Mouse (Mus musculus) heart, adult 9 months (tissue): ENCODE measurements around the gene Olfr935.

Experiments
- DNase-seq, 2 experiments: peaks; one replicate each; pipeline ENCODE4 v3.0.0; 2022; ENCODE audit warnings: low spot score in 2 of 2

Gene Olfr935

DNA sequence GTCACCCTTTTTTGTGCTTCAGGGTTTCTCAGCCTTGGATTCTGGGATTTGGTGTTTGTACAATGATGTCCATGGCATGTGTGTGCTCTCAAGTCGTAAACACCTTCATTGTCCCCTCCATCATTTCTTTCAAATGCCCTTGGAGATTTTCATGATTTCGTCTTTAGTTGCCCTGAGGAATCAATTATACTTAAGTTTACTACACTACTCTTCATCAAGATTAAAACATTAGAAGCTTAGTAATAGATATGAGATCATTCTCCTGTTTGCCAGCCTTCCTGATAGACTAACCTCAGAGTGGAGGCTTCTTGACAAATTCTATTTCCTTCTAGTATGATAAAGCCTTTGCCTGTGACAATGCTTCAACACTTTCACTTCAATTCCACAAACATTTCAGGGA is at the start of gene Olfr935:
Olfr935 (minus strand) TSS at position 101 of the 400 bp plus-strand sequence.
- DNase-seq, result no peak

GRCm38 (mm10) chr9:39023277-39023676 is 23.8 kb upstream of the Olfr935 start, which contains the start of gene Olfr146:
TSS of gene Olfr146 (minus strand) at chr9:39023377.
- DNase-seq, result no peak

- DNase-seq, result no peak
Measured at GRCm38 (mm10) chr9:38988215-38988614, 11.3 kb downstream of the Olfr935 start, which contains the start of gene Olfr934. TSS of gene Olfr934 (minus strand) at chr9:38988315.

- no peak for DNase-seq
Measured at GRCm38 (mm10) chr9:38972013-38972412, 27.5 kb downstream of the Olfr935 start, which contains the start of gene Olfr933. TSS of gene Olfr933 (plus strand) at chr9:38972313.

DNA sequence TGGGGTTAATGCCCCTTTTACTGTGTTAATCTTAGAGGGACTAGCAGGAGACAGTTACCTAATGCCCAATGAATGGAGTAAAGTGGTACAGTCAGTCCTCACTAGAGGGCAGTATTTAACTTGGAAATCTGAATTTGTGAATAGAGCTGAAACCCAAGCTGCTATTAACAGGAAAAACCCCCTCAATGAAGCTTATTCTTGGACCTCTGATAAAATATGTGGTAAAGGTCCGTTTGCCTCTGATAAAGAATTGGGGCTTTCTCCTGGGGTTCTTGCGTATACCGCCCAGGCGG is 45.4 kb downstream of the Olfr935 start:
- peak; percentile 4 to 21 for DNase-seq

DNA sequence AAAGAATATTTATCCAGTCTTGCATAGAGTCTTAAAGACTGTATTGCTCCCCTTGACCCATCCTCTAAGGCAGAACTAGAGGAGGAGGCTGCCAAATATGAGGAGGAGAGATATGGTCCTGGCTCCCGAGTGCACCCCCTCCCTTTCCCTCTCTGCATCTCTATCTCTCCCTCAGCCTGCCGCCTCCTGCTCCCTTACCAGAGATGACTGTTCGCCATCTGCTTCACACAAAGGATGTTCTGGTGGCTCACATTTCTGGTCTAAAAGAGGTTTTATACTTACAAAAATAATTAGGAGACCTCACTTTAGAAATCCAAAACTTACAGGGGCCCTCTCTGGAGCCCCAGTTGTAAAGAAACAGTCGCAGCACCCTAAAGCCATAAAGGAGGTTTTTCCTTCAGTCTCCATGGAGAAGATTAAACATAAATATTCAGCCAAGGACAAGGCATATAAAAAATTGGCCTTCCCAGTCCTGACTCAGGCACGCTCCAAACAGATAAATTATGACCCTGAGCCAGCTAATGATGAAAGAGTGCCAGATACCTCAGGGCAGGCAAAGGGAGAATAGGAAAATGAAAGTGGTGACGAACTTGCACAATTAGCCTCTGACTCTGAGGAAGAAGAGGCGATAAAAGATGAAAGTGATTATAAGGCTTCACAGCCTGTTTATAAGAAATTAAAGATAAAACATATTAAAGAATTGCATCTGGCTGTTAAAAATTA is 45.9 kb downstream of the Olfr935 start:
- peak in 1 of 2 experiments; percentile 8 for DNase-seq
